Mouse (Mus musculus) spleen, adult 2 months (tissue): ENCODE results near the gene Exoc6. TPM values are rescaled to one million over a fixed set of nuclear protein-coding genes. Genes with fewer than 3 reads are reported as not detected.

Experiments
- DNase-seq, 2 experiments: peaks; one replicate each; pipeline versions ENCODE4 v3.0.0 to v3.0.0-alpha.2; 2012 to 2021; ENCODE audit warnings: low spot score in 2 of 2, low read depth in 1 of 2
- H3K27ac ChIP-seq: fragments of 200-500 bp; 2 replicates; pipeline ENCODE4 v1.5.1; 2012; ENCODE audit warnings: low read length, inconsistent platforms; ENCODE audit not compliant: insufficient read depth
- H3K27me3 ChIP-seq: fragments of 200-500 bp; 2 replicates; pipeline ENCODE4 v1.6.1; 2012; ENCODE audit warnings: mild to moderate bottlenecking, moderate library complexity, low read length, inconsistent platforms; ENCODE audit not compliant: control insufficient read depth, insufficient read depth
- H3K36me3 ChIP-seq: fragments of 200-500 bp; 2 replicates; pipeline ENCODE4 v1.6.1; 2012; ENCODE audit warnings: mild to moderate bottlenecking, low read length, inconsistent platforms; ENCODE audit not compliant: control insufficient read depth, insufficient read depth
- H3K4me1 ChIP-seq: fragments of 200-500 bp; 2 replicates; pipeline ENCODE4 v1.6.1; 2011; ENCODE audit warnings: inconsistent platforms; ENCODE audit not compliant: control insufficient read depth, insufficient read depth, insufficient read length
- H3K4me3 ChIP-seq: fragments of 200-500 bp; 2 replicates; pipeline ENCODE4 v1.5.1; 2011; ENCODE audit warnings: mild to moderate bottlenecking, inconsistent platforms; ENCODE audit not compliant: insufficient read depth, insufficient read length; ENCODE audit errors: extremely low read depth
- CTCF ChIP-seq: fragments of 200-500 bp; IDR thresholded peaks from 2 replicates; pipeline ENCODE4 v1.5.1; 2011; ENCODE audit warnings: mild to moderate bottlenecking, inconsistent platforms; ENCODE audit not compliant: insufficient read depth, insufficient read length, insufficient replicate concordance; ENCODE audit errors: extremely low read depth
- POLR2A ChIP-seq: fragments of 200-500 bp; IDR thresholded peaks from 2 replicates; pipeline ENCODE4 v1.6.1; 2011; ENCODE audit warnings: low read depth, low read length, inconsistent platforms
- WGBS: fragments of 180-500 bp; shearing (Covaris S2); methylation state at CpG from one replicate; pipeline ENCODE4 v1.1.7; 2018; 5-methylcytosine and 5-hydroxymethylcytosine counted together
- polyA plus RNA-seq: library from polyadenylated mRNA; depleted of rRNA; stranded (reverse); fragments of >200 nt; gene quantifications from 2 replicates; pipeline ENCODE4 v1.2.3, GENCODE M21; 2012

Gene Exoc6
- polyA plus RNA-seq, 1 experiment: 8.6 TPM

DNA sequence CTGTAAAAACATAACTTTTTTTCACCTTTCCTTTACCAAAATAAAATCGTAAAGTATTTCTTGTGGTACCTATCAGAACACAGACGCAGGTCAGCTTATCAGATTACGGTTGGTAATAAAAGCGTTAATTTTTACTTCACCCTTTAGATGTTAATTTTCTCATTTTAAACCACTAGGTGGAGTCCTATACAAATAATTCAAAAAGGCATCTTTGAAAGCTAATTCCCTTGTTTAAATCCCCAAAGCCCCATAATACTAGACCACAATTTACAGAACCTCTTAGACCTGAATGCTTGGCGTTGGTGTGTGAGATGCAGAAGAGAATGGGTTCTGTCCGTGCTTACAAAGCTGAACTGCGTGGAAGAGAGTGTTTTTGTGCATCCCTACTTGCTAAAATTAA is 15.6 kb downstream of the Exoc6 start:
- TF ChIP-seq CTCF: no peak
- TF ChIP-seq POLR2A: no peak
- Histone ChIP-seq H3K4me1 (peaks cover 7% of the 10 kb centered on the region; the same call in 1 of the 2 replicates), H3K36me3 (peaks cover 2% of the 10 kb centered on the region; the same call in 1 of the 2 replicates), H3K27ac (no peak overlapping the region), H3K27me3 (no peaks in the 10 kb centered on the region), H3K4me3 (no peak overlapping the region)
- no peak for DNase-seq
- WGBS: 38% methylated on average over 7 of the region's 7 CpGs

DNA sequence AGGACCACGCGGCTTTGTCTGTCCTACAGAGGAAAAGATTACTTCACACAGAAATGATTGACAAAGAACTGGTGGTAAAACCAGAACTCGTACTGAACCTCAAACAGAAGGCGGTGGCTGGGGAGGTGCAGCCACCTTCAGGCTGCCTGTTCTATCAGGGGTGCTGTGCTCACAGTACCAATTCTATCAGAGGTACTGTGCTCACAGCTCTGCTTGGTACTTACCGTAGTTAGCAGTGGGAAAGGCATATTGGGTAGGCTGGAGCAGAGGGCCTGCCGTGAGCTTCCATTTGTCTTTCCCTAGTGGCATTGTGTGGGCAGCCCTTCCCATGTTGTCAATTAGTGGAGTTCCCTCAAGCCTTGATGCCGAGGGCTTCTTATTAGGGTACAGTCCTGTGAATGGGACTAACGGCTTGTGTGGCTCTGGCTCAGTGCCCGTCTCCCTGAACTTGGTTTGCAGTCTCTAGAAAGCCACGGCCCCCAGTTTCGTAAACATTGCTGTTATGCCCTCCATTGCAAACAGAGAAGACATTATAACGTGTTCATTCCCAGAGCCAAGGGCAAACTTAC is 19.1 kb downstream of the Exoc6 start:
- no peak for DNase-seq
- H3K27me3 ChIP-seq: no peaks in the 10 kb centered on the region
- H3K27ac ChIP-seq: no peak overlapping the region
- WGBS: 87% methylated on average over 12 of the region's 12 CpGs
- H3K4me1 ChIP-seq: no peaks in the 10 kb centered on the region
- no peak for TF ChIP-seq POLR2A
- TF ChIP-seq CTCF: no peak
- no peak overlapping the region for H3K4me3 ChIP-seq
- peaks cover 11% of the 10 kb centered on the region for H3K36me3 ChIP-seq

DNA sequence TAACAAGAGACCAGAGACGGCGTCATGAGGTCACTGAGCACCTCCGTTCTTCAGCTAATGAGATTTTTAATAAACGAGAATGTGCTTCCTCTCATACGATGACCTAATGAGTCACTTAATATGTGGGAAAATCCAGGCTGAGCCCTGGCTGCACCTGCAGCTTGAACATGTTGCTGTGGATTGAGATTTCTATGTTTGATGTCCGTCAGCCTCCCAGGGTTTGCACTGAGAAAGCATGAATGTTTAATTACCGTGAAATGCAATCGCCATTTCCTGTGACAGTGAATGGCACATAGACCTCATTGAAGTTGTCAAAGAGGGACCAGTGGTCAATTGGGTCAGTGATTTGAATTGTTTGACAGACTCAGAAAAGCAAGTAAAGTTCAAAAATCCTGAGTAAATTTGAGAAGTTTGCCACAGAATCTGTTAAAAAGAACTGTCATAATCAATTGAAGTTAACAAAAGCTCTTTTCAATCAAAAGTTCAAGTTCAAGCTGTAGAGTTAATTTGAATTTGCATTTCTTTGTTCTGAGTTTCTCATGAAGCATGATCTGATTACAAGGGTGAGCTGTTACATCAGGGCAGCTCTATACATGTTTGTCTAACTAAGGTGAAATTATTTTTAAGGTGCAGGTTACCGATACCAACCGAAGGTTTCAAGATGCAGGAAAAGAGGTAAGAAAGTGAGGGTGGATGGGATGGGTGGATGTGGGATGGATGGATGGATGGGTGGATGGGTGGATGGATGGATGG is 20.9 kb downstream of the Exoc6 start:
- Histone ChIP-seq H3K27ac (no peak overlapping the region), H3K36me3 (peaks cover 11% of the 10 kb centered on the region), H3K4me3 (no peak overlapping the region), H3K4me1 (no peaks in the 10 kb centered on the region), H3K27me3 (no peaks in the 10 kb centered on the region)
- TF ChIP-seq CTCF (no peak), POLR2A (no peak)
- no peak for DNase-seq
- WGBS: 93% methylated on average over 10 of the region's 10 CpGs

DNA sequence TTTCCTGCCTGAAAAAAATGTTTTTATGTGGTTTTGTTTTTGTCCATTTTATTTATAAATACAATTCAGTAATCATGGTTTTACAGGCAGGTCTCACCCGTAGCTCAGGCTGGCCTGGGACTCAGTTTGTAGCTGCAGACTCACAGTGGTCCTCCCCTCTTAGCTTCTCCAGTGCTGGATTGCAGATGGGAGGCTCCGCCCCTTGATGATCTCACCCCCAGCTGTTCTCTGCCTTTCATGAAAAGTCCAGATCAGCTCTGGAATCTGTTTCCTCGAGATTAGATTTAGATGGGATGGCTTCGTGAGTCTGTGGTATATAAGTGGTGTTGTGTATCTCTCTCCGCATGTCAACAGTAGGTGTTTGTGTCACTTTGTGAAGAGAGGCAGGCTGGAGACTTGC is 24.6 kb downstream of the Exoc6 start:
- Histone ChIP-seq H3K27me3 (no peaks in the 10 kb centered on the region), H3K36me3 (peaks cover 23% of the 10 kb centered on the region), H3K4me1 (no peaks in the 10 kb centered on the region), H3K27ac (no peak overlapping the region), H3K4me3 (no peak overlapping the region)
- TF ChIP-seq POLR2A: no peak
- no peak for TF ChIP-seq CTCF
- no peak for DNase-seq
- 79% methylated on average over 5 of the region's 5 CpGs for WGBS

DNA sequence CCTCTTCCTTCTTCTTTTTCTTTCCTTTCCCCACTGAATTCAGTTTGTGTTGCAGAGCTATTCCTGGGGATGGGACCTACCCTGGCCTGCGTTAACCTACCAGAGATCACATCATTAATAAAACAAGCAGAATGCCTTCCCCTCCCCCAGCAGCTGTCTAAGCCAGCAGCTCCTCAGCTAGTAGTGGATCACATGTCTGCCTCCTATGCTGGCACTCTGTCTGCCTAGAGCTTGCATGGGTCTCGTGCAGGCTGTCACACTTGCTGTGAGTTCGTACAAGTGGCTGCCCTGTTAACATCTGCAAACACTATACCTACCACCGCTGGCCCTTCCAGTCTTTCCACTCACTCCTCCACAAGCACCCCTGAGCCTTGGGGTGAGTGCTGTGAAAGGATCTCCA is 29.4 kb downstream of the Exoc6 start:
- no peaks in the 10 kb centered on the region for H3K27me3 ChIP-seq
- no peak for DNase-seq
- H3K27ac ChIP-seq: no peak overlapping the region
- WGBS: 78% methylated on average over 4 of the region's 4 CpGs
- TF ChIP-seq CTCF (no peak), POLR2A (no peak)
- no peaks in the 10 kb centered on the region for H3K4me1 ChIP-seq
- no peak overlapping the region for H3K4me3 ChIP-seq
- H3K36me3 ChIP-seq: peaks cover 20% of the 10 kb centered on the region

DNA sequence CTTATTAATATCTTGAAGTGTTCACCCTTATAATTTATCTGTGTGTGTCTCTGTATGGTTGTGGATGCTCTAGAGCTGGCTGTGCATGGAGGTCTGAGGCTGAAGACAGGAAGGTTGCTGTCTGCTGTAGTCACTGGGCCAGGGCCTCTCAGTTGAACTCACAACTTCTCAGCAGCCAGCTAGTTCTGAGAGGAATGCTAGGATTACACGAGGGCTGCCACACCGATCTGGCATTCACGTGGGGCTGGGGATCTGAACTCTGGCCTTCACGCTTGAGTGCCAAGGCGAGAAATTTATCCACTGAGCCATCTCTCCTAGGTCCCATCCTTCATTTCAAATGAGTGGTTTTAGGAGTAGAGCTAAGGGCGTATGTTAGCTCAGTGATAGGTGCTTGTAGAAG is 30.2 kb downstream of the Exoc6 start:
- Histone ChIP-seq H3K27ac (no peak overlapping the region), H3K4me3 (no peak overlapping the region), H3K27me3 (no peaks in the 10 kb centered on the region), H3K4me1 (no peaks in the 10 kb centered on the region), H3K36me3 (peaks cover 21% of the 10 kb centered on the region)
- no peak for TF ChIP-seq CTCF
- no peak for TF ChIP-seq POLR2A
- 90% methylated on average over 6 of the region's 6 CpGs for WGBS
- DNase-seq: no peak

GRCm38 (mm10) chr19:37585210-37585609 is 35.0 kb downstream of the Exoc6 start:
- Histone ChIP-seq H3K4me3 (no peak overlapping the region), H3K4me1 (peaks cover 3% of the 10 kb centered on the region; the same call in 1 of the 2 replicates), H3K27me3 (no peaks in the 10 kb centered on the region), H3K27ac (no peak overlapping the region), H3K36me3 (peaks cover 22% of the 10 kb centered on the region)
- DNase-seq: no peak
- 10% methylated on average over 14 of the region's 14 CpGs for WGBS
- TF ChIP-seq CTCF: no peak
- no peak for TF ChIP-seq POLR2A
